Mouse (Mus musculus) liver, adult 2 months (tissue): ENCODE data around the gene Rab29. TPM values are rescaled to one million over a fixed set of nuclear protein-coding genes. Genes with fewer than 3 reads are reported as not detected.
"Not testable (repeated sequence)": the region's sequence is repeated elsewhere in the genome, so short reads cannot be mapped to it uniquely, and the experiment has no call there.

ENCODE experiments used
- DNase-seq: peaks from one replicate; pipeline ENCODE4 v3.0.0-alpha.2; 2011; ENCODE audit warnings: low read depth, low spot score; ENCODE audit errors: extremely low read depth
- H3K27ac ChIP-seq: fragments of 200-500 bp; replicated peaks from 2 replicates; pipeline ENCODE4 v1.5.1; 2012; ENCODE audit warnings: low read depth, mild to moderate bottlenecking, control low read depth, inconsistent platforms, low read length; ENCODE audit not compliant: insufficient read depth
- H3K27me3 ChIP-seq: fragments of 200-500 bp; 2 replicates; pipeline ENCODE4 v1.6.1; 2012; ENCODE audit warnings: mild to moderate bottlenecking, moderate library complexity, low read length, inconsistent platforms; ENCODE audit not compliant: control insufficient read depth, insufficient read depth
- H3K36me3 ChIP-seq: fragments of 200-500 bp; 2 replicates; pipeline ENCODE4 v1.6.1; 2012; ENCODE audit warnings: low read length, inconsistent platforms; ENCODE audit not compliant: control insufficient read depth, insufficient read depth
- H3K4me1 ChIP-seq: fragments of 200-500 bp; 2 replicates; pipeline ENCODE4 v1.6.1; 2011; ENCODE audit warnings: low read length; ENCODE audit not compliant: control insufficient read depth, insufficient read depth
- H3K4me3 ChIP-seq: fragments of 200-500 bp; 2 replicates; pipeline ENCODE4 v1.5.1; 2011; ENCODE audit warnings: low read depth, mild to moderate bottlenecking, control low read depth, low read length, moderate library complexity; ENCODE audit not compliant: insufficient read depth
- H3K79me2 ChIP-seq: fragments of 200-500 bp; 2 replicates; pipeline ENCODE4 v1.6.1; 2012; ENCODE audit warnings: inconsistent platforms, mild to moderate bottlenecking, low read length, moderate library complexity; ENCODE audit not compliant: control insufficient read depth, insufficient read depth
- H3K9ac ChIP-seq: fragments of 200-500 bp; 2 replicates; pipeline ENCODE4 v1.6.1; 2012; ENCODE audit warnings: low read depth, mild to moderate bottlenecking, control low read depth, inconsistent platforms, low read length
- CTCF ChIP-seq: fragments of 200-500 bp; IDR thresholded peaks from 2 replicates; pipeline ENCODE4 v1.5.1; 2011; ENCODE audit warnings: low read depth, low read length, control low read depth
- POLR2A ChIP-seq: fragments of 200-500 bp; IDR thresholded peaks from 2 replicates; pipeline ENCODE4 v1.6.1; 2011; ENCODE audit warnings: low read length, control low read depth; ENCODE audit not compliant: insufficient read depth; ENCODE audit errors: extremely low read depth
- WGBS: fragments of 180-500 bp; shearing (Covaris S2); methylation state at CpG from one replicate; pipeline ENCODE4 v1.1.7; 2018; 5-methylcytosine and 5-hydroxymethylcytosine counted together
- polyA plus RNA-seq: library from polyadenylated mRNA; depleted of rRNA; stranded (reverse); fragments of >200 nt; gene quantifications from 2 replicates; pipeline ENCODE4 v1.2.3, GENCODE M21; 2012
- total RNA-seq: library from RNA; depleted of rRNA; stranded (reverse); fragments of >200 nt; gene quantifications from 2 replicates; pipeline ENCODE4 v1.2.3, GENCODE M21; 2014

The Rab29 gene
- total and polyA plus RNA-seq, 2 experiments = 18.2 to 20.2 TPM

DNA sequence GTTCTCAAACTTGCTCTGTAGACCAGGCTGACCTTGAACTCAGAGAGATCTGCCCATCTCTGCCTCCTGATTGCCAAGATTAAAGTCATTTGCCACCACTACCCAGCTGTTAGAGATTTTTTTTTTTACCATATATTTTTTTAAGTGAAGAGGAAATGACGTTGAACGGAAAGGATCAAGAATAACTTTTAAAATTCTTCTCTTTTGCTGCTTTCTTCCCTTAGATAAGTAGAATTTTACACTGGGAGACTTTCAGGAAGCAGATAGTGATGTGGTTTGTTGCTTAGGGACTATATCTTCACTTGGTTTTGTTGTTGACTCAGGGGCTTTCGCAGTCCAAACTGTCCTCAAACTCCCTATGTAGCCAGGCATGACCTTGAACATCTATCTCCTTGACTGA is 41.4 kb downstream of the Rab29 start:
- Histone ChIP-seq H3K4me1 (peaks cover 6% of the 10 kb centered on the region; the same call in 1 of the 2 replicates), H3K9ac (no peak overlapping the region), H3K27me3 (no peaks in the 10 kb centered on the region), H3K4me3 (no peak overlapping the region), H3K36me3 (no peaks in the 10 kb centered on the region), H3K79me2 (peaks cover 6% of the 10 kb centered on the region; the same call in 1 of the 2 replicates), H3K27ac (no peak overlapping the region)
- 87% methylated on average over 3 of the region's 3 CpGs for WGBS
- no peak for DNase-seq
- TF ChIP-seq POLR2A (no peak), CTCF (no peak)

DNA sequence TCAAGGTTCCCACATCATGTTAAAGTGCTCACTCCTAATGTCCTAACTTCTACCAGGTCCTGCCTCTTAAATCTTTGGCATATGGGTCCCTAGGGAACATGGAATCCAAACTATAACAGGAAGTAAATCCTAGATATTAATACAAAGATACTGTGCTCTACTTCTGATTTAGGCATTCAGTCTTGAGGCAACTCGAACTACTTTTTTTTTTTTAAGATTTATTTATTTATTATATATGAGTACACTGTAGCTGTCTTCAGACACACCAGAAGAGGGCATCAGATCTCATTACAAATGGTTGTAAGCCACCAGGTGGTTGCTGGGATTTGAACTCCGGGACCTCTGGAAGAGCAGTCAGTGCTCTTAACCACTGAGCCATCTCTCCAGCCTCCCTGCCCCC is 42.2 kb downstream of the Rab29 start:
- not testable (repeated sequence) for H3K9ac ChIP-seq

DNA sequence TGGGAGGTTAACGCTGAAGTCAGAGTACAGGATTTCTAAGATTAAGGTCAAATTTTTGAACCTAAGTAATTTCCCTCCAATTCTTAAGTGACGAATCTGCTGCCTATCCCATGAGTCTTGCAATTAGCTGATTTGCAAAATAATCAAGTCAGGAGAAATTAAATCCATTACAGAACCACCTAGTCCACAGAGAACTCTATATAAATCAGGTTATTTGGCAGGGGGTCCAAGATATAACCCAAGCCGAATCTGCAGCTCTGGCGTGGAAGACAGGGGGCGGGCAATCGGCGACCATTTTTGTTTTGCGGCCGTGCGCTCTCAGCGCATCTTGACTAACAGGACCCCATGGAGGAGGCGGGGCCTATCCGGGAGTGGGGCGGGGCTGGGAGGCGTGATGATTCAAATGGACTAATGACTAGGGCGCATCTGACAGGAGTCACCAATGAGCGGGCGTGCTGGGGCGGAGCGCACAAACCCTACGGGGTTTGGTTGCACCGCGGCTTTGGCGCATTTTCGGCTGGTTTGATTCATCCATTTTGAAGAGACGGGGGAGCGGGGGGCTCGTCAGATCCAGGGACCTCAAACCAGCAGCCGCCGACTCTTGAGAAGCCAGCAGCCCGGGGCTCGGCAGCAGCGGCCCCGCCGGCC is 43.1 kb downstream of the Rab29 start, which contains the start of gene Nucks1:
Gene Nucks1, plus strand, starts transcription at position 534 of the 648 bp plus-strand sequence.
- Histone ChIP-seq H3K36me3 (no peaks in the 10 kb centered on the region), H3K9ac (peak within 1 kb of the TSS; percentile 98), H3K27me3 (no peaks in the 10 kb centered on the region), H3K27ac (peak within 1 kb of the TSS; percentile 89), H3K79me2 (peaks cover 10% of the 10 kb centered on the region; the same call in 1 of the 2 replicates), H3K4me3 (peak within 1 kb of the TSS; percentile 91), H3K4me1 (peaks cover 6% of the 10 kb centered on the region; the same call in 1 of the 2 replicates)
- peak; percentile 93 for DNase-seq
- WGBS = under 1% methylated on average over 35 of the region's 35 CpGs
- TF ChIP-seq CTCF (peak; percentile 34), POLR2A (no peak)

More for the DNA sequence above, 42.2 kb downstream of the Rab29 start:
- not testable (repeated sequence) for DNase-seq, H3K27me3 ChIP-seq, H3K27ac ChIP-seq, H3K4me3 ChIP-seq, H3K36me3 ChIP-seq, H3K4me1 ChIP-seq, H3K79me2 ChIP-seq
- WGBS = 97% methylated on average over 2 of the region's 2 CpGs

DNA sequence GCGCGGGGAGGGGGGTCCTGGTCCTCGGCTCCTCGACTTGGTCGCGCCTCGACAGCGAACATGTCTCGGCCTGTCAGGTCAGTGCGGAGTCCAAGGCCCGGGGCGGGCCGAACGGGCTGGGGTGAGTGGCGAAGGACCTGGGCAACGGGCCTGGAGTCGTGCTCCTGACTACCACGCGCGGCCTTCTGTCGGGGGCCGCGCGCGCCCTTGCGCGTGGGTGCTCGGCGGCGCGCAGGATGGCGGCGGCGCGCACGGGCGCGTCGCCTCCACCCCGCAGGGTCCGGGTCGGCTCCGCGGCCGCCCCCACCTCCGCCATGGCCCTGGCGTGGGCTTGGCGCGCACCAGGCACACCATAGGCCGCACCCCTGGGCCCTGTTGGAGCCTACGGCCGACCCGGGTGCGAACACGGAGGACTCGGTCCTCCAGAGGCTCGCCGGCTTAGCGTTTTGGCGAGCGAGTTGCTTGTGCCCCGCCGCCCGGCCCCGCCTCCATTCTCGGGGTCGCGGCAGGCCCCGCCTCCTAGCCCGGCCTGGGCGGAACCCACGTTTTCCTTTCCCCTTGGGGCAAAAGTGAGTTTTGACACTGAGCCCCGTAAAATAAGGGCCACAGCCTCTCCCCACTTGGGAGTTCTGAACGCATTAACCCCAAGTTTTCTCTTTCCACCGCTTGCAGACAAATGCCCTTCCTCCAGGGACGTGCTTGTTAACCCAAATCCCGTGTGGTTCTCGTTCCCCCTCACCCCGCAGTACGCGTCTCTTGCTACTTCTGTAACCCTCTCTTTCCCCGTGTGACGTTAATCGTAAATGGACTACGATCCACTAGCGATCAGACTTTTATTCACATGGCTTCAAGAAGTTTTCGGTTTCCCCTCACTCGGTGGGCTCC is 43.9 kb downstream of the Rab29 start:
- H3K27me3 ChIP-seq = no peaks in the 10 kb centered on the region
- peak; percentile 71 for DNase-seq
- no peak for TF ChIP-seq CTCF
- peak; percentile 59 for TF ChIP-seq POLR2A
- WGBS = 1% methylated on average over 88 of the region's 88 CpGs
- H3K36me3 ChIP-seq = no peaks in the 10 kb centered on the region
- H3K4me1 ChIP-seq = peaks cover 6% of the 10 kb centered on the region; the same call in 1 of the 2 replicates
- H3K27ac ChIP-seq = peak overlapping the region; percentile 89
- peaks cover 12% of the 10 kb centered on the region; the same call in 1 of the 2 replicates for H3K79me2 ChIP-seq
- H3K4me3 ChIP-seq = peak overlapping the region; percentile 91
- H3K9ac ChIP-seq = peak overlapping the region; percentile 98

DNA sequence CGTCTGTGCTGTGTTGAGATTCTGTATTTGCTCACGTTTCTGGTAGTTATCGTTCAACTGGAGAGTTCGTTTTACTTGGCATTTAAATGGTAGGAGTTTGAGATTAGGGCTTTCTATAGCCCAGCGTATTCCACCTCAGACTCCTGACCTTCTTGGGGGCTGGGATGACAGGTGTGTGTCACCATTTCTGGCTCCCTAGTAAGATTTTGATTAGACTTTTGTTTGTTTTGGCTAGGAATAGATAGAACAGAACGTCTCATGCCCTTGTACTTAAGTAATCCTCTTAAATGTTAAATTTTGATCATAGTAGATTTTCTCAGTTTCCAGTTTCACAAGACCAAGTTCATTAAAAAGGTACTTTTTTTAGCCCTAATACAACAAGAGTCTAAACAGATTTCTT is 50.6 kb downstream of the Rab29 start:
- Histone ChIP-seq H3K27ac (peak overlapping the region; percentile 92), H3K79me2 (peaks cover 11% of the 10 kb centered on the region; the same call in 1 of the 2 replicates), H3K4me3 (no peak overlapping the region; the same call in 1 of the 2 replicates), H3K9ac (peak overlapping the region; percentile 56), H3K27me3 (no peaks in the 10 kb centered on the region), H3K4me1 (peaks cover 26% of the 10 kb centered on the region), H3K36me3 (peaks cover 19% of the 10 kb centered on the region)
- DNase-seq = peak; percentile 98
- TF ChIP-seq POLR2A = no peak
- no peak for TF ChIP-seq CTCF
- 23% methylated on average over 6 of the region's 6 CpGs for WGBS
